Mouse (Mus musculus): ENCODE data around the gene Plcb2. TPM values are rescaled to one million over a fixed set of nuclear protein-coding genes. Genes with fewer than 3 reads are reported as not detected.

Plcb2 gene
- total RNA-seq, 2 experiments from 2014 or later: 1.1 to 1.3 TPM

GRCm38 (mm10) chr2:118723693-118724486, 4.3 kb downstream of the Plcb2 start:
- DNase-seq (ENCODE audit: low spot score in 2 of 2): no peak

- DNase-seq (ENCODE audit: low spot score in 2 of 2): no peak
These were observed 11.6 kb downstream of the Plcb2 start for GRCm38 (mm10) chr2:118716677-118717076.

GRCm38 (mm10) chr2:118714230-118714629, 14.0 kb downstream of the Plcb2 start:
- DNase-seq (ENCODE audit: low spot score in 2 of 2): no peak

GRCm38 (mm10) chr2:118713631-118714030, 14.6 kb downstream of the Plcb2 start:
- DNase-seq (ENCODE audit: low spot score in 2 of 2): no peak

- DNase-seq (ENCODE audit: low spot score in 2 of 2): peak in 1 of 2 experiments; percentile 45
These were observed 17.2 kb downstream of the Plcb2 start for GRCm38 (mm10) chr2:118711038-118711494.

- no peak for DNase-seq (ENCODE audit: low spot score in 2 of 2)
These were observed 18.5 kb downstream of the Plcb2 start for GRCm38 (mm10) chr2:118709655-118710221.

- DNase-seq (ENCODE audit: low spot score in 2 of 2): no peak
These were observed 19.8 kb downstream of the Plcb2 start for GRCm38 (mm10) chr2:118708472-118708871.

- DNase-seq (ENCODE audit: low spot score in 2 of 2): no peak
These were observed 21.8 kb downstream of the Plcb2 start for GRCm38 (mm10) chr2:118706436-118706835.

- no peak for DNase-seq (ENCODE audit: low spot score in 2 of 2)
These were observed 24.1 kb downstream of the Plcb2 start, which contains the start of gene Ankrd63 for GRCm38 (mm10) chr2:118703913-118704730. Gene Ankrd63, minus strand, starts transcription at chr2:118703963.

- peak; percentile 39 to 44 for DNase-seq (ENCODE audit: low spot score in 2 of 2)
These were observed 25.1 kb downstream of the Plcb2 start for GRCm38 (mm10) chr2:118702883-118703761.

- no peak for DNase-seq (ENCODE audit: low spot score in 2 of 2)
These were observed 26.0 kb downstream of the Plcb2 start for GRCm38 (mm10) chr2:118701971-118702882.

GRCm38 (mm10) chr2:118701161-118701560, 27.1 kb downstream of the Plcb2 start:
- no peak for DNase-seq (ENCODE audit: low spot score in 2 of 2)

- DNase-seq (ENCODE audit: low spot score in 2 of 2): peak; percentile 77 to 88
These were observed 27.8 kb downstream of the Plcb2 start for GRCm38 (mm10) chr2:118700179-118701062.

GRCm38 (mm10) chr2:118697955-118698354, 30.3 kb downstream of the Plcb2 start:
- DNase-seq (ENCODE audit: low spot score in 2 of 2): no peak

- no peak for DNase-seq (ENCODE audit: low spot score in 2 of 2)
These were observed 30.8 kb downstream of the Plcb2 start for GRCm38 (mm10) chr2:118697311-118697877.

- DNase-seq (ENCODE audit: low spot score in 2 of 2): no peak
These were observed 31.6 kb downstream of the Plcb2 start for GRCm38 (mm10) chr2:118696451-118697308.

- DNase-seq (ENCODE audit: low spot score in 2 of 2): peak in 1 of 2 experiments; percentile 35
These were observed 32.5 kb downstream of the Plcb2 start for GRCm38 (mm10) chr2:118695677-118696232.

All from gastrocnemius, postnatal 4 days (tissue).